Mouse (Mus musculus): ENCODE measurements around the gene Adcy1. TPM values are rescaled to one million over a fixed set of nuclear protein-coding genes. Genes with fewer than 3 reads are reported as not detected.

Adcy1 gene
- 13.1 and 22.3 TPM in 2 replicates for polyA plus RNA-seq (2012; rRNA removed)

- DNase-seq (ENCODE audit: low read depth) = peak; percentile 67
- TF ChIP-seq CTCF (IDR thresholded peaks at IDR 0.05; ENCODE audit: borderline replicate concordance, extremely low read depth, insufficient read depth, insufficient read length) (no peak), POLR2A (IDR thresholded peaks at IDR 0.05; ENCODE audit: borderline replicate concordance, extremely low read depth, insufficient read depth, insufficient read length, poor library complexity, severe bottlenecking) (peak; percentile 40; the same call in 1 of the 2 replicates)
Observed at GRCm38 (mm10) chr11:7063001-7063584, at the start of gene Adcy1. TSS of gene Adcy1 (plus strand) at chr11:7063489.

GRCm38 (mm10) chr11:7016907-7017306, 46.4 kb upstream of the Adcy1 start:
- TF ChIP-seq POLR2A (IDR thresholded peaks at IDR 0.05; ENCODE audit: borderline replicate concordance, extremely low read depth, insufficient read depth, insufficient read length, poor library complexity, severe bottlenecking) (no peak), CTCF (IDR thresholded peaks at IDR 0.05; ENCODE audit: borderline replicate concordance, extremely low read depth, insufficient read depth, insufficient read length) (no peak)
- peak; percentile 35 for DNase-seq (ENCODE audit: low read depth)

GRCm38 (mm10) chr11:7018078-7018477, 45.2 kb upstream of the Adcy1 start:
- TF ChIP-seq CTCF (IDR thresholded peaks at IDR 0.05; ENCODE audit: borderline replicate concordance, extremely low read depth, insufficient read depth, insufficient read length) (no peak), POLR2A (IDR thresholded peaks at IDR 0.05; ENCODE audit: borderline replicate concordance, extremely low read depth, insufficient read depth, insufficient read length, poor library complexity, severe bottlenecking) (no peak)
- no peak for DNase-seq (ENCODE audit: low read depth)

- DNase-seq (ENCODE audit: low read depth) = no peak
- TF ChIP-seq POLR2A (IDR thresholded peaks at IDR 0.05; ENCODE audit: borderline replicate concordance, extremely low read depth, insufficient read depth, insufficient read length, poor library complexity, severe bottlenecking) (no peak), CTCF (IDR thresholded peaks at IDR 0.05; ENCODE audit: borderline replicate concordance, extremely low read depth, insufficient read depth, insufficient read length) (no peak)
Observed at GRCm38 (mm10) chr11:7019006-7019525, 44.2 kb upstream of the Adcy1 start.

- no peak for DNase-seq (ENCODE audit: low read depth)
- no peak for TF ChIP-seq CTCF (IDR thresholded peaks at IDR 0.05; ENCODE audit: borderline replicate concordance, extremely low read depth, insufficient read depth, insufficient read length)
- TF ChIP-seq POLR2A (IDR thresholded peaks at IDR 0.05; ENCODE audit: borderline replicate concordance, extremely low read depth, insufficient read depth, insufficient read length, poor library complexity, severe bottlenecking) = no peak
Observed at GRCm38 (mm10) chr11:7033063-7033462, 30.2 kb upstream of the Adcy1 start.

- no peak for DNase-seq (ENCODE audit: low read depth)
- no peak for TF ChIP-seq POLR2A (IDR thresholded peaks at IDR 0.05; ENCODE audit: borderline replicate concordance, extremely low read depth, insufficient read depth, insufficient read length, poor library complexity, severe bottlenecking)
- no peak for TF ChIP-seq CTCF (IDR thresholded peaks at IDR 0.05; ENCODE audit: borderline replicate concordance, extremely low read depth, insufficient read depth, insufficient read length)
Observed at GRCm38 (mm10) chr11:7039722-7040121, 23.6 kb upstream of the Adcy1 start.

- TF ChIP-seq POLR2A (IDR thresholded peaks at IDR 0.05; ENCODE audit: borderline replicate concordance, extremely low read depth, insufficient read depth, insufficient read length, poor library complexity, severe bottlenecking) (no peak), CTCF (IDR thresholded peaks at IDR 0.05; ENCODE audit: borderline replicate concordance, extremely low read depth, insufficient read depth, insufficient read length) (no peak)
- no peak for DNase-seq (ENCODE audit: low read depth)
Observed at GRCm38 (mm10) chr11:7040801-7041200, 22.5 kb upstream of the Adcy1 start.

- TF ChIP-seq CTCF (IDR thresholded peaks at IDR 0.05; ENCODE audit: borderline replicate concordance, extremely low read depth, insufficient read depth, insufficient read length) (no peak), POLR2A (IDR thresholded peaks at IDR 0.05; ENCODE audit: borderline replicate concordance, extremely low read depth, insufficient read depth, insufficient read length, poor library complexity, severe bottlenecking) (no peak)
- no peak for DNase-seq (ENCODE audit: low read depth)
Observed at GRCm38 (mm10) chr11:7047176-7047575, 16.1 kb upstream of the Adcy1 start.

- no peak for DNase-seq (ENCODE audit: low read depth)
Observed at GRCm38 (mm10) chr11:7047584-7047983, 15.7 kb upstream of the Adcy1 start.

GRCm38 (mm10) chr11:7053710-7054109, 9.6 kb upstream of the Adcy1 start:
- no peak for TF ChIP-seq CTCF (IDR thresholded peaks at IDR 0.05; ENCODE audit: borderline replicate concordance, extremely low read depth, insufficient read depth, insufficient read length)
- no peak for TF ChIP-seq POLR2A (IDR thresholded peaks at IDR 0.05; ENCODE audit: borderline replicate concordance, extremely low read depth, insufficient read depth, insufficient read length, poor library complexity, severe bottlenecking)
- no peak for DNase-seq (ENCODE audit: low read depth)

More at GRCm38 (mm10) chr11:7047584-7047983, 15.7 kb upstream of the Adcy1 start:
- TF ChIP-seq POLR2A (IDR thresholded peaks at IDR 0.05; ENCODE audit: borderline replicate concordance, extremely low read depth, insufficient read depth, insufficient read length, poor library complexity, severe bottlenecking) = no peak
- TF ChIP-seq CTCF (IDR thresholded peaks at IDR 0.05; ENCODE audit: borderline replicate concordance, extremely low read depth, insufficient read depth, insufficient read length) = no peak

GRCm38 (mm10) chr11:7054662-7055265, 8.5 kb upstream of the Adcy1 start:
- TF ChIP-seq POLR2A (IDR thresholded peaks at IDR 0.05; ENCODE audit: borderline replicate concordance, extremely low read depth, insufficient read depth, insufficient read length, poor library complexity, severe bottlenecking) = no peak
- no peak for DNase-seq (ENCODE audit: low read depth)

Measured in brain, embryonic 14.5 days (tissue).